Mouse (Mus musculus) liver, postnatal 0 days (tissue): ENCODE measurements around the gene Gna13. TPM values are rescaled to one million over a fixed set of nuclear protein-coding genes. Genes with fewer than 3 reads are reported as not detected.

Experiments used
- ATAC-seq: fragments of 200-750 bp; cut with Nextera tagmentation; 2 replicates; pipeline ENCODE4 v1.8.0; 2017; ENCODE audit warnings: mild to moderate bottlenecking, moderate library complexity
- DNase-seq: peaks from one replicate; pipeline ENCODE4 v3.0.0-alpha.2; 2016
- H3K27ac ChIP-seq: fragments of 300-500 bp; sonication (generic); 2 replicates; pipeline ENCODE4 v1.5.1; 2014; ENCODE audit warnings: antibody characterized with exemption, moderate library complexity, mild to moderate bottlenecking, low read depth
- H3K27me3 ChIP-seq: fragments of 300-500 bp; sonication (generic); 2 replicates; pipeline ENCODE4 v1.6.1; 2014; ENCODE audit warnings: low read length, control low read depth, mixed read lengths; ENCODE audit not compliant: insufficient read depth
- H3K36me3 ChIP-seq: fragments of 300-500 bp; sonication (generic); replicated peaks from 2 replicates; pipeline ENCODE4 v1.6.1; 2014; ENCODE audit warnings: mild to moderate bottlenecking, control low read depth, low read length, moderate library complexity, mixed read lengths; ENCODE audit not compliant: insufficient read depth
- H3K4me1 ChIP-seq: fragments of 300-500 bp; sonication (generic); 2 replicates; pipeline ENCODE4 v1.6.1; 2014; ENCODE audit warnings: antibody characterized with exemption, mild to moderate bottlenecking, control low read depth; ENCODE audit not compliant: insufficient read depth
- H3K4me2 ChIP-seq: fragments of 300-500 bp; sonication (generic); 2 replicates; pipeline ENCODE4 v1.6.1; 2014; ENCODE audit warnings: low read depth, mild to moderate bottlenecking, low read length, moderate library complexity, mixed read lengths
- H3K4me3 ChIP-seq: fragments of 300-500 bp; sonication (generic); 2 replicates; pipeline ENCODE4 v1.5.1; 2014; ENCODE audit warnings: low read depth, low read length
- H3K9ac ChIP-seq: fragments of 300-500 bp; sonication (generic); replicated peaks from 2 replicates; pipeline ENCODE4 v1.6.1; 2014; ENCODE audit warnings: mild to moderate bottlenecking, moderate library complexity
- H3K9me3 ChIP-seq: fragments of 300-500 bp; sonication (generic); 2 replicates; pipeline ENCODE4 v1.6.1; 2016; ENCODE audit warnings: mild to moderate bottlenecking, control low read depth, low read length, mixed read lengths
- CTCF ChIP-seq: sonication (generic); IDR thresholded peaks from 2 replicates; pipeline ENCODE4 v1.5.1; 2016; ENCODE audit warnings: antibody characterized with exemption, low read depth
- EP300 ChIP-seq: IDR thresholded peaks from 2 replicates; pipeline ENCODE4 v1.6.1; 2016; ENCODE audit warnings: antibody characterized with exemption, low read depth, mild to moderate bottlenecking
- WGBS: fragments of 180-500 bp; shearing (Covaris S2); extraction: QIAGEN DNeasy Blood & Tissue Kit; methylation state at CpG from one replicate; pipeline ENCODE4 v1.1.7; 2014; ENCODE audit not compliant: insufficient replicate concordance; 5-methylcytosine and 5-hydroxymethylcytosine counted together
- polyA plus RNA-seq: library from polyadenylated mRNA; unstranded; fragments of >200 nt; fragmentation: Nextera tagmentation; extraction: Ambion mirVana; gene quantifications from 2 replicates; pipeline ENCODE4 v1.2.1, GENCODE M21; 2015

The Gna13 gene
- polyA plus RNA-seq, 1 experiment from 2014 or later: 28.4 TPM

DNA sequence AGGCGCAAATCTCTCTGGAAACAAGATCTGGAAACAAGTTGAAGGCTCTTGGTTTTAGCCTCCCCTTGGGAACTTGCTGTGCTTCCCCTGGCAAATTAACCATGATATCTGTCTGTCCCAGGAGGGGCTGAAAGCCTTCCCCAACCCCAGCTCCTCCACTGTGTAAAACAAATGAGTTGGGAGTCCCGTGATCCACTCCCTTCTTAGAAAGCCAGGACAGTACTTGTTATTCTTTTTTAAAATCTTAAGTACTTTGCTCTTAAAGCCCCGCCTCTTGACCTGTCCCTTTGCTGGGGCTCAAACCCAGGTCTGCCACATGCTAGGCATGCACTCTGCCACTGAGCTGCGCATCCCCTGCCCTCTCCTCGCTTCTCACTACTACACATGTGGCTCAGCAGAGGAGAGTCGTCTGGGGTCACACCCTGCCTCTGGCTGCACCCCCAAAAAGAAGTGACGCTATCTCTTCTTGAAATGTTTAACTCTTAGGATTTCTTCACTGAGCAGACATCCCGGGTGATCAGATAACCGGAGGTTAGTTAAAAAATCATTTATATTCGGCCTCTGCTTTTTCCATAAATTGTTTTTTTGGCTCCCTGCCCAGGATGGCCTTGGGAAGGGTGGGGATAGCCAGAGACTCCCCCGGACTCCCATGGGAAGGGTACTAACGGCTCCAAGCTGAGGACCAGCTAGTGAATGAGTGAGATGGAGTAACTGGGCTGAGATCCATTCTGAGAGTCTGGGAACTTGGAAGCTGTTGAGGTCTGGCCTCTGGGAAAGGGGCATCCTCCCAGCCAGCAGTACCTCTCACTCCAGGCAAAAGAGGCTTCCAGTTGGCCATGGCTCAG, 9.0 kb upstream of the Gna13 start:
- Histone ChIP-seq H3K4me2 (no peak overlapping the region), H3K9me3 (no peaks in the 10 kb centered on the region), H3K9ac (no peak overlapping the region), H3K27ac (no peak overlapping the region), H3K4me3 (no peak overlapping the region), H3K36me3 (no peaks in the 10 kb centered on the region), H3K4me1 (peaks cover 15% of the 10 kb centered on the region), H3K27me3 (no peaks in the 10 kb centered on the region)
- DNase-seq (no peak), ATAC-seq (no peak; the same call in 1 of the 2 replicates)
- no peak for TF ChIP-seq CTCF
- no peak for TF ChIP-seq EP300
- 50% methylated on average over 12 of the region's 12 CpGs for WGBS

DNA sequence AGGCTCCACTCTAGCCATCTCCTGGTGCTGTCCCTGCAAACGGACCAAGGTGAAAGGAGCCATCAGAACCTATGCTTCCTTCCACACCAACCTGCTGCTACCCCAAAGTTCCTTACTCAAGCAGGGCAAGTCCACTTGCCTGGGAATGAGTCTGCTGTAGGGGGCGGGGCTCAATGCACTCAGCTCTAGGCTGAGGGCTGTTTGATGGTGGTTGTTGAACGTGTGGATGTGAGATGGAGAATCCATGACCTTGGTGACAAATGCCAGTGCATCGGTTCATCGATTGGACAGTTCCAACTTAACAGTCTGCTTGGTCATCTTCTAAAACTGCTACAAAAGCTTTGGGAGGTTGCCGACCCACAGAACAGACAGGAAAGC, 8.4 kb upstream of the Gna13 start:
- DNase-seq: no peak
- no peak overlapping the region for H3K9ac ChIP-seq
- no peaks in the 10 kb centered on the region for H3K27me3 ChIP-seq
- peaks cover 21% of the 10 kb centered on the region for H3K4me1 ChIP-seq
- H3K4me2 ChIP-seq: no peak overlapping the region
- no peaks in the 10 kb centered on the region for H3K9me3 ChIP-seq
- 67% methylated on average over 6 of the region's 6 CpGs for WGBS
- H3K36me3 ChIP-seq: no peaks in the 10 kb centered on the region
- no peak for ATAC-seq
- no peak overlapping the region for H3K27ac ChIP-seq
- H3K4me3 ChIP-seq: no peak overlapping the region
- TF ChIP-seq CTCF (no peak), EP300 (no peak)

DNA sequence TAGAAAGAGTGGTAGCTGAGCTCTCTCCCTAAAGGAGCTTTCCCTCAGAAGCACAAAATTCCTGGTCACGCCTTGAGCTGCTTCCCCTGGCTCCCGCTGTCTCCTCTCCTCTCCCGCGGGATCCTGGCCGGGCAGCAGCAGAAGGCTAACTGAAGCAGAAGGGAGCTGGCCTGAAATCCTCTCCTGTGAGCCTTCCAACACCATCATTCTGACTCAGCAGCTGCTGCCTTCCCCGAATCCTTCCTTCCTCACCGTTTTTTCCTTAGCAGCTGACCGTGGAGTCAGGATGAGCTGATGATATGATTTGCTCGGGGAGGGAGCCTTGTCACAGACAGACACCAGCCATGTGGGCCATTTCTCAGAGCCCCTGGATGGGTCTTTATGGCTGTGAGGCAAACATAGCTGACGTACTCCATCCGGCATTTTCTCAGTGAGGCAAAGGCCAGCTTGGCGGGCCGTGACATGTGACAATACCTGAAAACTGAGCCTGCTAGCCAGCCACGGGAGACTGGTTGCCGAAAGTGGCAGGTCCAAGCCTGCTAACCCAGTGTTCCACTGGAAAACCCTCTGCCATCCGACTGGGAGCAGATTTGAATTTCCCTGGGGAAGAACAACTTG, 6.8 kb upstream of the Gna13 start:
- Histone ChIP-seq H3K9ac (no peak overlapping the region), H3K27me3 (no peaks in the 10 kb centered on the region), H3K9me3 (no peaks in the 10 kb centered on the region), H3K4me1 (peaks cover 22% of the 10 kb centered on the region), H3K27ac (no peak overlapping the region), H3K36me3 (no peaks in the 10 kb centered on the region), H3K4me2 (no peak overlapping the region), H3K4me3 (no peak overlapping the region)
- 80% methylated on average over 16 of the region's 16 CpGs for WGBS
- DNase-seq: no peak
- no peak for TF ChIP-seq CTCF
- no peak for TF ChIP-seq EP300
- ATAC-seq: no peak

DNA sequence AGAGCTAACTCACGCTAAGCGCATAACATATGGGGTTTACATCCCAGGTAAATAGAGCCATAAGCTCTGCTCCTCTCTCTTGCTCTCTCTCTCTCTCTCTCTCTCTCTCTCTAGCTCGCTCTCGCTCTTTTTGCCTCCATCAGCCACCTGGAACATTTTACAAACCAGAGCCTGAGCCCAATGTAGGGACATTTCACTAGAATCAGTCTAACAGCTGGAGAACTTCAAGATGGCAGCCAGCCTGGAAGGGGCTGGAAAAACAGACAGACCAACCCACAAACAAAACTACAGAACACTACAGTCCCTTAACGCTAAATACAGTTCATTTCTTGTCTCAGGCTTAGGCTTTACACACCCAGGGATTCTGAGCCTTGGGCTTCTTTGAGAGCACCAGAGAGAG, 5.5 kb upstream of the Gna13 start:
- Histone ChIP-seq H3K9me3 (no peaks in the 10 kb centered on the region), H3K4me3 (no peak overlapping the region), H3K9ac (no peak overlapping the region), H3K27ac (no peak overlapping the region), H3K27me3 (no peaks in the 10 kb centered on the region), H3K4me1 (peaks cover 32% of the 10 kb centered on the region), H3K36me3 (no peaks in the 10 kb centered on the region), H3K4me2 (no peak overlapping the region)
- TF ChIP-seq CTCF: no peak
- TF ChIP-seq EP300: no peak
- DNase-seq (no peak), ATAC-seq (no peak)
- WGBS: 84% methylated on average over 5 of the region's 5 CpGs

DNA sequence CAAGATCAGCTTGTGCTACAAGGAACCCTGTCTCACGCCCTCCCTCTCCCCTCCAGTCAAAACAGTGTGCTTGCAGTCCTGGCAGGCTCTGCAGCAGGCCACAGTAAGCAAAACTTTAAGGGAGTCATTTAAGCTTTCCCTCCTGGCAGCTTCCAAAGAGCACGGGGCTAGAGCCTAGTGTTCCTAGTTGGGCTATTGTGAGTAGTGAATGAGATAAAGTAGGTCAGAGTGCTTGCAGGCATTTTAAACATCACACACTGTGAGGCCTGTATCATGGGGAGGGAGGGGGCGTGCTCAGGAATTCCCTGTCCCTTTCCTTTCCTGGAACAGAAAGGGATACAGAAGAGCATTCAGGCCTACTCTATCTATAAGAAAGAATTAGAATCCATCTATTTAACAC, 4.1 kb upstream of the Gna13 start:
- no peak overlapping the region for H3K4me3 ChIP-seq
- no peak for DNase-seq
- H3K4me1 ChIP-seq: peaks cover 31% of the 10 kb centered on the region
- 72% methylated on average over 3 of the region's 3 CpGs for whole genome bisulfite sequencing
- H3K4me2 ChIP-seq: no peak overlapping the region
- TF ChIP-seq EP300: no peak
- TF ChIP-seq CTCF: no peak
- H3K9me3 ChIP-seq: no peaks in the 10 kb centered on the region
- no peaks in the 10 kb centered on the region for H3K36me3 ChIP-seq
- H3K9ac ChIP-seq: no peak overlapping the region
- H3K27me3 ChIP-seq: no peaks in the 10 kb centered on the region
- peak overlapping the region; percentile 36; the same call in 1 of the 2 replicates for H3K27ac ChIP-seq
- ATAC-seq: no peak

DNA sequence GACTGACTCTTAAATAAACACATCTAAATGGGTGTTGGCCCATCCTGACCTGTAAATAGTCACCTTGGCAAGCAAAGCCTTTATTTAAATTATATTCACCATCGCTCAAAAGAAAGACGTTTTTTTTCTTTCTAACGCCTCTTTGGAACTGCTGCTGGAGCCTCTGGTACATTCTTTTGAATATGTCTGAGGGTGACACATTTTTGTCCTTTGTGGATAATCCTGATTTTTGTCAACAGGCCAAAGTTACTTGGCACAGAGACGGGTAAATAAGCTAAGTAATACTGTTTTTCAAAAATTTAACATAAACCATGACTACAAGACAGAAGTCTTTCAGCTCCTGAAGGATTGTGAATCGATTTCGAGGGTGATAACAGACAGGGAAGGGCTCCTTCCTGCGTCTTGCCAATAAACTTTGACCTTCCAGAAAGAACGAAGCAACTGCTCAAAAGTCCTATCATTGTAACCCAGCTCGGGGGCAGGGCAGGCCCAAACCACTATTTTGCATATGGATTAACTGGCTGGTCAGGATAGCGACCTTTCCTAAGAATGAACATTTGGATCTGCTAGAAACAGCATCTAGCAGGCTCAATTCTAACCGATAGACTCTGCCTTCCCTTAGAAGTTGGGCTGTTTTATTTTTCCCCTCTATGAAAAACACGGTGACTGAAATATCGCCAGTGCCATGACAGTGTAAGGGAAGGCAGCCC, 3.4 kb upstream of the Gna13 start:
- Histone ChIP-seq H3K4me1 (peaks cover 26% of the 10 kb centered on the region), H3K36me3 (no peaks in the 10 kb centered on the region), H3K9me3 (no peaks in the 10 kb centered on the region), H3K27me3 (no peaks in the 10 kb centered on the region), H3K9ac (no peak overlapping the region), H3K27ac (peak overlapping the region; percentile 36; the same call in 1 of the 2 replicates), H3K4me2 (no peak overlapping the region), H3K4me3 (no peak overlapping the region)
- DNase-seq (no peak), ATAC-seq (no peak)
- 48% methylated on average over 13 of the region's 13 CpGs for WGBS
- TF ChIP-seq CTCF (no peak), EP300 (no peak)
